Mouse (Mus musculus) heart, embryonic 14.5 days (tissue): ENCODE results near the gene Ccnk. TPM values are rescaled to one million over a fixed set of nuclear protein-coding genes. Genes with fewer than 3 reads are reported as not detected.

Experiments used
- ATAC-seq: fragments of 200-750 bp; cut with Nextera tagmentation; 2 replicates; pipeline ENCODE4 v1.8.0; 2017; ENCODE audit warnings: low read depth, moderate TSS enrichment; ENCODE audit not compliant: insufficient number of reproducible peaks, insufficient read depth, low FRiP score
- H3K27ac ChIP-seq, 2 experiments: fragments of 200-500 bp in 1 of 2; fragments of 300-500 bp in 1 of 2; sonication (generic) in 1 of 2; replicated peaks in 1 of 2; 2 replicates each; pipeline ENCODE4 v1.5.1; 2012 to 2014; ENCODE audit warnings: low read depth in 2 of 2, low read length in 2 of 2, control low read depth in 1 of 2, mild to moderate bottlenecking in 1 of 2, mixed read lengths in 1 of 2; ENCODE audit not compliant: control insufficient read depth in 1 of 2, insufficient read depth in 1 of 2
- H3K27me3 ChIP-seq: fragments of 300-500 bp; sonication (generic); 2 replicates; pipeline ENCODE4 v1.6.1; 2014; ENCODE audit warnings: mild to moderate bottlenecking, low read length, control low read depth; ENCODE audit not compliant: control insufficient read depth, insufficient read depth
- H3K36me3 ChIP-seq: fragments of 300-500 bp; sonication (generic); 2 replicates; pipeline ENCODE4 v1.6.1; 2014; ENCODE audit warnings: mild to moderate bottlenecking, control low read depth, low read length, mixed read lengths; ENCODE audit not compliant: control insufficient read depth, insufficient read depth
- H3K4me1 ChIP-seq, 2 experiments: fragments of 200-500 bp in 1 of 2; fragments of 300-500 bp in 1 of 2; sonication (generic) in 1 of 2; 2 replicates each; pipeline ENCODE4 v1.6.1; 2012 to 2014; ENCODE audit warnings: low read length in 2 of 2, control low read depth in 1 of 2, mixed read lengths in 1 of 2; ENCODE audit not compliant: control insufficient read depth in 2 of 2, insufficient read depth in 2 of 2
- H3K4me2 ChIP-seq: fragments of 300-500 bp; sonication (generic); 2 replicates; pipeline ENCODE4 v1.6.1; 2014; ENCODE audit warnings: mild to moderate bottlenecking, low read length
- H3K4me3 ChIP-seq, 2 experiments: fragments of 200-500 bp in 1 of 2; fragments of 300-500 bp in 1 of 2; sonication (generic) in 1 of 2; 2 replicates each; pipeline ENCODE4 v1.5.1; 2012 to 2014; ENCODE audit warnings: low read length in 2 of 2, mild to moderate bottlenecking in 2 of 2, control low read depth in 1 of 2, low read depth in 1 of 2, moderate library complexity in 1 of 2; ENCODE audit not compliant: control insufficient read depth in 1 of 2, insufficient read depth in 1 of 2
- H3K9ac ChIP-seq: fragments of 300-500 bp; sonication (generic); 2 replicates; pipeline ENCODE4 v1.6.1; 2014; ENCODE audit warnings: mild to moderate bottlenecking, low read length
- H3K9me3 ChIP-seq: fragments of 300-500 bp; sonication (generic); 2 replicates; pipeline ENCODE4 v1.6.1; 2016; ENCODE audit warnings: low read length, control low read depth; ENCODE audit not compliant: control insufficient read depth
- WGBS: fragments of 180-500 bp; shearing (Covaris S2); extraction: QIAGEN DNeasy Blood & Tissue Kit; methylation state at CpG from one replicate; pipeline ENCODE4 v1.1.7; 2014; 5-methylcytosine and 5-hydroxymethylcytosine counted together
- polyA plus RNA-seq: library from polyadenylated mRNA; unstranded; fragments of >200 nt; fragmentation: Nextera tagmentation; extraction: Ambion mirVana; gene quantifications from 2 replicates; pipeline ENCODE4 v1.2.1, GENCODE M21; 2014

Ccnk gene
- polyA plus RNA-seq, 1 experiment from 2014 or later = 3.9 TPM

DNA sequence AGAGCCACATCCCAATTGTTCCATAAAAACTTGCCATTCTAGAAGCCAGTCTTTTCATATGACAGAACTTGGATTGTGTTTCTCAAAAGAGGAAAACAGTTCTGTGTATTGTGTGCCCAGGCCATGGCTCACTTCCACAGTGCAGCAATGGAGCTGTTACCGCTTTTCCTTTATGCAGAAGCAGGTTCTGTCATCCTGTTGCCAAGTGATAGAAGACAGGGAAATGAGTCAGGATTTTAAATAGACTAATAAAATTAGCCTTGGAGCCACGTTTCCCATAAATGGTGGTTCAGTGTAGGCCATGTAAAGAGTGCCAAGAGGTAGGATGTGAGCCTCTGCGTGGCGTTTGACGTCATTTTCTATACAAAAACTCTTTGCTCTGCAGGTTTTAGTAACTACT is 14.5 kb downstream of the Ccnk start:
- Histone ChIP-seq H3K27me3 (no peaks in the 10 kb centered on the region), H3K9ac (no peak overlapping the region), H3K4me3 (no peak overlapping the region), H3K4me1 (no peaks in the 10 kb centered on the region), H3K9me3 (no peaks in the 10 kb centered on the region), H3K36me3 (peaks cover 100% of the 10 kb centered on the region), H3K4me2 (no peak overlapping the region), H3K27ac (peak overlapping the region in 1 of 2 experiments; percentile 36; a peak in 1 of 4 replicates)
- no peak for ATAC-seq
- WGBS = 79% methylated on average over 5 of the region's 5 CpGs

DNA sequence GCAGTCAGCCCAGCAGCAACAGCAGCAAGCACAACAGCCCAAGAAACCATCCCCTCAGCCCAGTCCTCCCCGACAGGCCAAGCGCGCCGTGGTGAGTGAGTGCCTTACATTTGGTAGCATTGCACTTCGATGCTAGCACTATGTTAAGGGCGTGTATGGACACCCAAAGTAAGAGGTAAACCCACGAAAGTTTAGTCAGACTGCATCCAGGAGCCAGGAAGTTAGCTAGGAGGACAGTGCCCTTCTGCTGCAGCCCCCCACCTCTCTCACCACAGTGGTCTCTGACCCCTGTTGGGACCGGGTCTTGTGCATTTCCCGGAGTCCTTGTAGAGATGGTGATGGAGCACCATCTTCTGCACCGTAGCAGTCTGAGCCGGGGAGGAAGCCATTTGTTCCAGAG is 16.4 kb downstream of the Ccnk start:
- Histone ChIP-seq H3K27ac (no peak overlapping the region), H3K4me2 (no peak overlapping the region), H3K27me3 (no peaks in the 10 kb centered on the region), H3K4me1 (no peaks in the 10 kb centered on the region), H3K9ac (no peak overlapping the region), H3K36me3 (peaks cover 100% of the 10 kb centered on the region), H3K9me3 (no peaks in the 10 kb centered on the region), H3K4me3 (no peak overlapping the region)
- ATAC-seq = no peak
- WGBS = 93% methylated on average over 11 of the region's 11 CpGs

GRCm38 (mm10) chr12:108198447-108198846 is 19.1 kb downstream of the Ccnk start:
- H3K9ac ChIP-seq = no peak overlapping the region
- no peak overlapping the region for H3K4me2 ChIP-seq
- no peak overlapping the region for H3K4me3 ChIP-seq
- peaks cover 99% of the 10 kb centered on the region for H3K36me3 ChIP-seq
- 69% methylated on average over 4 of the region's 4 CpGs for WGBS
- H3K27ac ChIP-seq = no peak overlapping the region
- H3K27me3 ChIP-seq = no peaks in the 10 kb centered on the region
- ATAC-seq = no peak
- no peaks in the 10 kb centered on the region for H3K4me1 ChIP-seq
- H3K9me3 ChIP-seq = no peaks in the 10 kb centered on the region

GRCm38 (mm10) chr12:108200094-108200493 is 20.7 kb downstream of the Ccnk start:
- no peak for ATAC-seq
- no peak overlapping the region for H3K4me2 ChIP-seq
- no peaks in the 10 kb centered on the region for H3K4me1 ChIP-seq
- H3K27me3 ChIP-seq = no peaks in the 10 kb centered on the region
- H3K4me3 ChIP-seq = no peak overlapping the region
- no peak overlapping the region for H3K27ac ChIP-seq
- H3K36me3 ChIP-seq = peaks cover 99% of the 10 kb centered on the region
- no peak overlapping the region for H3K9ac ChIP-seq
- no peaks in the 10 kb centered on the region for H3K9me3 ChIP-seq
- WGBS = 89% methylated on average over 1 of the region's 1 CpGs

DNA sequence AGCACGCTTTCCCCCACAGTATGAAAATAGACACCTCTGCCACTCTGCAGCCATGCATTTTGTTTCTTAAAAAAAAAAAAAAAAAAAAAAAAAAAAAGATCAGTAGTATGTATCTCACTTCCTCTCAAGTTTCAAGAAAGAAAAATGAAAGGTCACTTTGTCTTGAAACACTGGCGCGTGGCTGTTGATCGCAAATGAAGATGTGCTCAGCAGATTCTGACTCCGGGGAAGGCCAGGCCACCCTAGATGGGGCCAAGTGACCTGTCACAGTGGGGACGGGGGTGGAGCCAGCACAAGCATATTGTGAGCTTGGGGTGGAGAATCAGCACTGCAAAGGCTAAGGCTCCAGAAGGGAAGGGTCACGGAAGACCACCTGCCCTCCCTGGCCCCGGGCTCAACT is 24.5 kb downstream of the Ccnk start:
- 75% methylated on average over 8 of the region's 8 CpGs for whole genome bisulfite sequencing
- Histone ChIP-seq H3K4me2 (no peak overlapping the region), H3K27ac (no peak overlapping the region), H3K9ac (no peak overlapping the region), H3K4me1 (peaks cover 0 to 3% of the 10 kb centered on the region in 2 experiments; a peak in 1 of 4 replicates), H3K27me3 (no peaks in the 10 kb centered on the region), H3K4me3 (no peak overlapping the region), H3K36me3 (peaks cover 76% of the 10 kb centered on the region), H3K9me3 (no peaks in the 10 kb centered on the region)
- ATAC-seq = no peak

DNA sequence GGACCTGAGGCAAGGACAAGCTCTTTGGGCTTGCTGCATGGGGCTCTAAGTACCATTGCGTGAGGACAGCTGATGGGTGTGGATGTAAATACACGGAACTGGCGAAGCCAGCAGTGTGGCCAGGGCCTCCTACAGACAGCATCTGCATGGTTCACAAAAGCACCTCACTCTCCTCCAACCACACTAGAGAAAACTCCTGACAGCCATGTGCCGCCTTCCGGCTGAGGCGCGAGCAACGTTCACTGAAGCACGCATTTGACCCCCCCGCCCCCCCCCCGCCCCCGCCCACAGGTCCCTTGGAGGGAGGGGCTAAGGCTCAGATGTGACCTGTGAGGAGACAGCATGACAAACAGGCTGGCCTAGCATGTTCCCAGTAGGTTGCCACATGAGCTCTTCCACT is 25.6 kb downstream of the Ccnk start:
- 86% methylated on average over 12 of the region's 12 CpGs for WGBS
- Histone ChIP-seq H3K4me1 (peaks cover 3 to 7% of the 10 kb centered on the region in 2 experiments; a peak in 2 of 4 replicates), H3K9ac (no peak overlapping the region), H3K4me3 (no peak overlapping the region), H3K27ac (no peak overlapping the region), H3K36me3 (peaks cover 65% of the 10 kb centered on the region), H3K27me3 (no peaks in the 10 kb centered on the region), H3K9me3 (no peaks in the 10 kb centered on the region), H3K4me2 (no peak overlapping the region)
- no peak for ATAC-seq

DNA sequence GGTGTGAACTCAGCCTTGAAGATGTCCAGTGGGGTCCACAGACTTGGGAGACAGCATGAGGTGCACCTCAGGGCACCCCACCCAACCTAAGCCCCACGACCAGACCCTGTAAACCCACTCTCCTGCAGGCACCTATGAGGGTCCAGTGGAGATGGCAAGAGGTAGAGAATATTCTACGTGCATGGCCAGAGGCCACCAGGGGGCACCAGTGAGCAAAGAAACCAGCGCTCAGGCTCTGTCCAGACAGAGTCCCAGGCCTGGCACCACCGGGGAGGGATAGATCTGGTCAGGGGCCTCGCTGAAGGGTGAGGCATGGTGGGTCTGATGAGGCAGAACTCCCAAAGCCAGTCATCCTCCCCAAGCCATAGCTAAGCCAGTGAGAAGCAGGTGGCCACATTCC is 27.3 kb downstream of the Ccnk start:
- no peak overlapping the region for H3K27ac ChIP-seq
- H3K9me3 ChIP-seq = no peaks in the 10 kb centered on the region
- peaks cover 49% of the 10 kb centered on the region for H3K36me3 ChIP-seq
- H3K27me3 ChIP-seq = no peaks in the 10 kb centered on the region
- ATAC-seq = 0 out of 2 replicates have a peak, but pooled peaks have one; percentile 15
- H3K4me2 ChIP-seq = no peak overlapping the region
- peaks cover 3 to 7% of the 10 kb centered on the region in 2 experiments; a peak in 2 of 4 replicates for H3K4me1 ChIP-seq
- no peak overlapping the region for H3K9ac ChIP-seq
- WGBS = 10% methylated on average over 5 of the region's 5 CpGs
- H3K4me3 ChIP-seq = no peak overlapping the region

DNA sequence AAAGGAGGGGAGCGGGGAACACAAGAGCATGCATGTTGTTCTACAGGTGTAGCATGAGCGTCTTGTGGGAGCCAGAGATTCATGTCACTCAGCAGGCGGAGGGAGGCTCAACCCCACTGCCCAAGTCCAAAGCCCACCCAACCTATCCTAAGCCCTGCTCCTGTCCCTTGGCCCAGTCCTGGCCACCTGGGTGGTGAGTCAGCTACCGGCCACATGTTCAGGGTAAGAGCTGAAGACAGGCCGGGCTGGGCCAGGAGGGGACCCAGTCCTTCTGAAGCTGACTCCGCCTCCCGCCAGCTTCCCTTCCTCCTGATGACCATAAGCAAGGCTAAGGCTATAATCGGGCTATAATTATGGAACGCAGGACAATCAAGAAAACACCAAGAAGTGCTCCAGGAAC is 28.8 kb downstream of the Ccnk start:
- peaks cover 34% of the 10 kb centered on the region for H3K36me3 ChIP-seq
- no peaks in the 10 kb centered on the region for H3K9me3 ChIP-seq
- H3K4me1 ChIP-seq = peaks cover 16 to 22% of the 10 kb centered on the region in 2 experiments
- ATAC-seq = no peak
- H3K27ac ChIP-seq = no peak overlapping the region
- H3K4me3 ChIP-seq = no peak overlapping the region
- H3K4me2 ChIP-seq = no peak overlapping the region
- no peaks in the 10 kb centered on the region for H3K27me3 ChIP-seq
- no peak overlapping the region for H3K9ac ChIP-seq
- 84% methylated on average over 9 of the region's 9 CpGs for WGBS
